Mouse (Mus musculus): ENCODE measurements at regions not wholly inside any gene's neighbourhood (a gene's known extent, or its start where the extent isn't known, plus 50 kb on each side); places are given as distances from the start of the nearest gene placed in this dataset.

DNA sequence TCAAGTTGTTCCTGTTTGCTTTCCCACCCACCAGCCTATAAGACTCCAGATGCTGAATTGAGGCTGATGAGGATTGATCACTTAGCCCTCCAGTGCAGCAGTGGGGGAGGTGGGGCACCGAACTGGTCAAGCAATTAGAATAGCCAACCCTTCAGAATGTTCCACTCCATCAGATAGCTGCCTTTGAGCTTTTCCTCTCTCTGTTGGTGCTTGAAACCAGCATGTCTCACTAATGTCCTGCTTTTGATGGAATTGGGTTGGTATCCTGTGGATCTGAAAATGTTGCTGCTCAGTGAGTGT, 167.3 kb upstream of the Hey2 start:
- WGBS: 47% methylated on average over 1 of the region's 1 CpGs
- no peak overlapping the region for H3K4me3 ChIP-seq
- no peaks in the 10 kb centered on the region for H3K4me1 ChIP-seq (replicated peaks)
- no peaks in the 10 kb centered on the region for H3K36me3 ChIP-seq
- no peak overlapping the region for H3K27ac ChIP-seq (replicated peaks)
- H3K27me3 ChIP-seq: no peaks in the 10 kb centered on the region
- H3K9me3 ChIP-seq: no peaks in the 10 kb centered on the region
- no peak overlapping the region for H3K4me2 ChIP-seq
- H3K9ac ChIP-seq: no peak overlapping the region
- ATAC-seq (ENCODE audit: low read depth): no peak

- WGBS: 62% methylated on average over 5 of the region's 5 CpGs
- H3K9ac ChIP-seq: no peak overlapping the region
- no peak overlapping the region for H3K4me2 ChIP-seq
- no peaks in the 10 kb centered on the region for H3K36me3 ChIP-seq
- no peak for ATAC-seq (ENCODE audit: low read depth)
- no peaks in the 10 kb centered on the region for H3K27me3 ChIP-seq
- no peaks in the 10 kb centered on the region for H3K4me1 ChIP-seq (replicated peaks)
- no peaks in the 10 kb centered on the region for H3K9me3 ChIP-seq
- H3K4me3 ChIP-seq: no peak overlapping the region
- H3K27ac ChIP-seq (replicated peaks): no peak overlapping the region
These were observed 166.7 kb upstream of the Hey2 start for GRCm38 (mm10) chr10:31009128-31009954.

GRCm38 (mm10) chr10:30998163-30998944, 155.8 kb upstream of the Hey2 start:
- Histone ChIP-seq H3K27ac (replicated peaks) (no peak overlapping the region; the same call in 1 of the 2 replicates), H3K36me3 (no peaks in the 10 kb centered on the region), H3K9ac (no peak overlapping the region), H3K4me3 (no peak overlapping the region), H3K4me1 (replicated peaks) (no peaks in the 10 kb centered on the region; the same call in 1 of the 2 replicates), H3K9me3 (no peaks in the 10 kb centered on the region), H3K4me2 (no peak overlapping the region), H3K27me3 (no peaks in the 10 kb centered on the region)
- ATAC-seq (ENCODE audit: low read depth): peak; percentile 84
- 58% methylated on average over 12 of the region's 12 CpGs for WGBS

DNA sequence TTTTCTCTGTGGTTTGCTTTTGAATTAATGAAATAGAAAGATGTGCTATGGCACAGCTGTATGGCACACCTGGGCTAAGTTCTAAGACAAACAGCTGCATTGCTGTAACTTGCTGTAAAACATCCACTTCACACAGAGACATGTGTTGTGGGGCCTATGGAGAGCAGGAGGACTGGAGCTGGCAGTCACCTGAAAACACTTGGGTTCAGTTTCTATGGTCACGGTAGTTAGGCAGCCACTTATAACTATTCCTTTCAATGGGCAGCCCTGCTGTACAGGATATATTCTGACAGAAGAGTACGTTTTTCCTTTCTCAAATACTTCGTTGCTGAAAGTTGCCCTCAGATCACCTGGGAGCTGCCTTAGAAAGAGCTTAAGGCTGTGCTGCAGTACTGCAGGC, 149.6 kb upstream of the Hey2 start:
- no peaks in the 10 kb centered on the region for H3K9me3 ChIP-seq
- no peak overlapping the region for H3K9ac ChIP-seq
- ATAC-seq (ENCODE audit: low read depth): no peak
- no peak overlapping the region for H3K27ac ChIP-seq (replicated peaks)
- no peaks in the 10 kb centered on the region for H3K4me1 ChIP-seq (replicated peaks)
- no peak overlapping the region for H3K4me3 ChIP-seq
- no peaks in the 10 kb centered on the region for H3K27me3 ChIP-seq
- WGBS: 81% methylated on average over 3 of the region's 3 CpGs
- H3K4me2 ChIP-seq: no peak overlapping the region
- no peaks in the 10 kb centered on the region for H3K36me3 ChIP-seq

DNA sequence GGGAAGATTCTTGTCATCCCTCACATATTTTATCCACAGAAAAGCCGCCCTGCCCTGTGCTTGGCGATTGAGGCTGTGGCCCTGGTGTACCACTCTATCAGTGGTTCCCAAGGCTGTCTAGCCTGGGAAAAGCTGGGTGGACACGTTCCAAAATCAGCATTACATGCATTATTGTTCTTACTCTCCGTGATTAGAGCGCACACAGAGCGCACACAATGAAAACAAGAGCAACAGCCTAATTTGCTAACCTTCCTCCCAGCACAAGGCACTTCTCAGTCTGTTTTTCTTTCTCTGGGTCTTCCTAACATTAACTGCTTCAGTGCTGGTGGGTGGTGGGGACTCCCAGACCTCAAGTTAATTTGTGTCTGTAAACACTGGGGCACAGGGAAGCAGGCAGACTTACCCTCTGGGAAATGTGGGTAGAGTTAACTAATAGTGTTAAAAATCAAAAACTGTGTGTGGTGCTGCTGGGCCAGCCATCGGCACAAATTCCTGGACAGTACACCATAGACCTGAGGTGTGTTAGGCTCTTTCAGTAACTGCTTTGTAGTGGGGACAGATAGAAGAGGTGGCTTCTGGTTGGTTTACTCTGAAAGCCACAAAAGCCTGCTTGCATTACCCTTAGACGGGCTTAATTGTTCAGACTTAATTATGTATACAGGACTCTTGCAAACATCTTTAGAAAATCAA, 137.8 kb upstream of the Hey2 start:
- WGBS: under 1% methylated on average over 8 of the region's 8 CpGs
- peak overlapping the region; percentile 62 for H3K27ac ChIP-seq (replicated peaks)
- H3K9ac ChIP-seq: peak overlapping the region; percentile 35; the same call in 1 of the 2 replicates

GRCm38 (mm10) chr10:30979766-30980165, 137.2 kb upstream of the Hey2 start:
- 17% methylated on average over 3 of the region's 3 CpGs for WGBS
- ATAC-seq (ENCODE audit: low read depth): peak; percentile 78
- Histone ChIP-seq H3K9me3 (no peaks in the 10 kb centered on the region), H3K27me3 (no peaks in the 10 kb centered on the region), H3K4me3 (peak overlapping the region; percentile 19; the same call in 1 of the 2 replicates), H3K36me3 (no peaks in the 10 kb centered on the region), H3K27ac (replicated peaks) (0 out of 2 replicates have a peak overlapping the region, but pooled peaks have one; percentile 62), H3K4me1 (replicated peaks) (peaks cover 13% of the 10 kb centered on the region), H3K9ac (no peak overlapping the region), H3K4me2 (peak overlapping the region; percentile 52)

More for the DNA sequence above, 137.8 kb upstream of the Hey2 start:
- ATAC-seq (ENCODE audit: low read depth): peak; percentile 92
- no peaks in the 10 kb centered on the region for H3K9me3 ChIP-seq
- H3K4me2 ChIP-seq: peak overlapping the region; percentile 52
- no peaks in the 10 kb centered on the region for H3K27me3 ChIP-seq
- peaks cover 13% of the 10 kb centered on the region for H3K4me1 ChIP-seq (replicated peaks)
- H3K36me3 ChIP-seq: no peaks in the 10 kb centered on the region
- peak overlapping the region; percentile 19 for H3K4me3 ChIP-seq

- WGBS: 98% methylated on average over 1 of the region's 1 CpGs
- Histone ChIP-seq H3K4me1 (replicated peaks) (no peaks in the 10 kb centered on the region), H3K4me3 (no peak overlapping the region), H3K27me3 (no peaks in the 10 kb centered on the region), H3K36me3 (no peaks in the 10 kb centered on the region), H3K9ac (no peak overlapping the region), H3K27ac (replicated peaks) (no peak overlapping the region), H3K9me3 (no peaks in the 10 kb centered on the region), H3K4me2 (no peak overlapping the region)
- ATAC-seq (ENCODE audit: low read depth): no peak
These were observed 123.6 kb upstream of the Hey2 start for GRCm38 (mm10) chr10:30966176-30966575.

GRCm38 (mm10) chr10:30953825-30954224, 111.2 kb upstream of the Hey2 start:
- Histone ChIP-seq H3K27me3 (no peaks in the 10 kb centered on the region), H3K9ac (no peak overlapping the region), H3K9me3 (no peaks in the 10 kb centered on the region), H3K4me3 (no peak overlapping the region), H3K36me3 (no peaks in the 10 kb centered on the region), H3K4me2 (no peak overlapping the region), H3K4me1 (replicated peaks) (no peaks in the 10 kb centered on the region), H3K27ac (replicated peaks) (no peak overlapping the region)
- WGBS: 82% methylated on average over 3 of the region's 3 CpGs
- no peak for ATAC-seq (ENCODE audit: low read depth)

- H3K27me3 ChIP-seq: no peaks in the 10 kb centered on the region
- no peaks in the 10 kb centered on the region for H3K4me1 ChIP-seq (replicated peaks)
- no peak overlapping the region for H3K4me3 ChIP-seq
- WGBS: 70% methylated on average over 2 of the region's 2 CpGs
- H3K27ac ChIP-seq (replicated peaks): no peak overlapping the region
- no peak overlapping the region for H3K9ac ChIP-seq
- no peak for ATAC-seq (ENCODE audit: low read depth)
- H3K4me2 ChIP-seq: no peak overlapping the region
- H3K36me3 ChIP-seq: no peaks in the 10 kb centered on the region
- no peaks in the 10 kb centered on the region for H3K9me3 ChIP-seq
These were observed 109.8 kb upstream of the Hey2 start for GRCm38 (mm10) chr10:30952410-30952809.

DNA sequence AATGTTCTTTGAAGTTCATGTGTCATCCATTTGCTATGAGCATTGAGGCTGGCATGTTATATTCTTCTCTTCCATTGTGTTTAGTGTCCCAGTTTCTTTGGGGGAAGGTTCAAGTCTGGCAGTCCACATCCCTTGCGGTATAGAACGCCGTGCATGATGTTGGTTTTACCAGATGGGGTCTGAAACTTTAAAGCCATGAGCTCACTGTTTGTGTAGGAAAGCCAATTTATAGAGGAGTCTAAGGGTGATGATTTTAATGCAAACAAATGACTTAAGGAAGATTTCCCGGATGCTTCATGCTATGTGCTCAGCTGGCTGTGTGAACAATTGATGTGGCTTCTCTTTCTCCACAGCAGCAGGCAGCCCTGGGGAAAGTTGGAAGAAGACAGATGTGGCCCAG, 104.0 kb upstream of the Hey2 start:
- Histone ChIP-seq H3K27ac (replicated peaks) (no peak overlapping the region), H3K27me3 (no peaks in the 10 kb centered on the region), H3K36me3 (no peaks in the 10 kb centered on the region), H3K4me1 (replicated peaks) (no peaks in the 10 kb centered on the region), H3K4me2 (no peak overlapping the region), H3K9ac (no peak overlapping the region), H3K9me3 (no peaks in the 10 kb centered on the region), H3K4me3 (no peak overlapping the region)
- 66% methylated on average over 4 of the region's 4 CpGs for WGBS
- no peak for ATAC-seq (ENCODE audit: low read depth)

GRCm38 (mm10) chr10:30918322-30918988, 75.9 kb upstream of the Hey2 start:
- no peaks in the 10 kb centered on the region for H3K27me3 ChIP-seq
- H3K9me3 ChIP-seq: no peaks in the 10 kb centered on the region
- H3K27ac ChIP-seq (replicated peaks): no peak overlapping the region
- no peak overlapping the region for H3K9ac ChIP-seq
- no peak overlapping the region for H3K4me2 ChIP-seq
- whole genome bisulfite sequencing: 88% methylated on average over 3 of the region's 3 CpGs
- H3K4me1 ChIP-seq (replicated peaks): no peaks in the 10 kb centered on the region
- no peak overlapping the region for H3K4me3 ChIP-seq
- no peaks in the 10 kb centered on the region for H3K36me3 ChIP-seq
- no peak for ATAC-seq (ENCODE audit: low read depth)

DNA sequence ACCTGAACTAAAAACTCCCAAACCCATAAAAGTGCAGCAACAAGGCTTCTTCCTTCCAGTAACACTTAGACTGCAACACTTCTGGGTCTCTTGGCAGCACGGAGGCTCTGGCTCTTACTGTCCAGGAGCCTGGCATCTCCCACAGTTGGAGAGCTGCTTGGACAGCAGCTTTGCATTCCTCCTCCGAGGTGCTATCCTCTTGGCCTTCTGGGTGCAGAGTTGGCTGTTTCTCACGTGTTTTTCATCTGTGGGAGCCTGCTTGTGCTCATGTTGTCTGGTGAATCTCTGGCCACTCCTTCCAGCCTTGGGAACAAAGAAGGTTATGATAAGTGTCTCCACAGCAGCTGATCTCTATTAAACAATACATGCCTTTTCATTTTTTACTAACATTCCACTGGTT, 51.2 kb upstream of the Hey2 start:
- ATAC-seq (ENCODE audit: low read depth): no peak

More for the DNA sequence above, 51.2 kb upstream of the Hey2 start:
- Histone ChIP-seq H3K4me1 (replicated peaks) (no peaks in the 10 kb centered on the region), H3K27me3 (no peaks in the 10 kb centered on the region), H3K4me3 (no peak overlapping the region), H3K27ac (replicated peaks) (no peak overlapping the region), H3K4me2 (no peak overlapping the region), H3K9ac (no peak overlapping the region), H3K9me3 (no peaks in the 10 kb centered on the region), H3K36me3 (no peaks in the 10 kb centered on the region)
- 51% methylated on average over 3 of the region's 3 CpGs for WGBS

All from neural tube, embryonic 13.5 days (tissue).